Mouse (Mus musculus): Measurements from ENCODE around the gene Amh.

DNA sequence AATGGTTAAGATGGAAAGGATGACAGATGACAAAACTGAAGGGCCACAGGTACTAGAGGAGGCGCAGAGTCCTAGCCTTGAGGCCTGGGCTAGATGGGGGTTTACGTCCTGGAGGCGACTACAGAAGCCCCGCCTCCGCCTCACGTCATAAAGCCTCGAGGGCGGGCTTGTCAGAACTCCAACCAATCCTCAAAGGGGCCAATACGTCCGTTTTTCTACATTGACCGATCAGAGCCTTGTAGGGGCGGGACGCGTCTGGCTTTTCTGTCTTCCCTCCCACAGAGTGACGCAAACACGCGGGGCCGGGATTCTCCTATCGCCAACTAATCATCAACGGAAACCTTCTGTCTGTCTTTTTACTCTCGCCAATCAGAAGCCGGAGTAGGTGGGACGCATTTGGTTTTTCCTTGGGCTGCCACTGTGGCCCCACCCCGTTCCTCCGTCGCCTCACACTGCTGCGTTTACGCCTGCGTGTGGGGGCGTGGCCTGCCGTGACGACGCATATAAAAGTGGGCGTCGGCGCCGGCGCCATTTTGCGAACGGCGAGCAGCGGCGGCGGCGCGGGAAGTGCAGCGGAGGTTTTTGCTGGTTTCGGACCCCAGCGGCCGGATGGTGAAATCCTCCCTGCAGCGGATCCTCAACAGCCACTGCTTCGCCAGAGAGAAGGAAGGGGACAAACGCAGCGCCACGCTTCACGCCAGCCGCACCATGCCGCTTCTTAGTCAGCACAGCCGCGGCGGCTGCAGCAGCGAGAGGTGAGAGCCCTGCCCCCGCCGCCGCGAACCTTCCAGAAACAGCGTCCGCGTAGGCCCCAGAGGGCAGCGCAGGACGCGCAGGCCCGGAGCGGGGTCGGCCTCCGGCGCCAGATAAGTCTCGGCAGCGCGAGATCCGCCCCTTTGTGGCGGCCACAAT lies 21.4 kb downstream of the Amh start, which contains the start of gene Oaz1:
- TF ChIP-seq CTCF (conservative IDR thresholded peaks at IDR 0.05; ENCODE audit: insufficient read depth, insufficient read length, low read depth, low read length) (no peak), POLR2A (IDR thresholded peaks at IDR 0.05; ENCODE audit: low read depth, low read length) (peak; percentile 69)

Data from kidney, adult 2 months (tissue).